In the genomic region with DNA sequence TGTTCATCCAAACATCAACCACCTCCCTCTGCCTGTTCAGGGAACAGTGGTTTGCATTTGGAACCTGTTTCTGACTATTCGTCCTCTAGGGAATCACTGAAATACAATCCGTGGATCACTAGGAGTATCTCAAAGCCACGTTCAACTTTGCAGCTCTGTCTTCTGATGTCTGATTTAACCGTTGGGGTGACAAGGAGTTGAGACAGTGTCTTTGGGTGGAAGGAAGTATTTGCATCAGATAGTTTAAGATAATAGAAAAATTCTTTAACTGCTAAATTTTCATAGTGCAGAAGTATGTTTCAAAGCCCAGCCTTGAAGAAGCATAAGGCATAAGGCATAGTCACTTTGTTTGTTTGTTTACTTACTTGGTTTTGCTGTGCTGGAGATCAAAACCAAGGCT, we compare ENCODE assay signal across 14 mouse cellular contexts.
"Had no signal": no experiment of that assay in that cellular context is flagged by ENCODE, and none has a peak within 500 bp of the region (broad histone marks: within the 10 kb centered on the region; RNA-seq: fewer than 3 reads in every experiment).

No protein-coding gene starts in this region.

- H3K4me3 ChIP-seq: midbrain, embryonic 10.5 days; midbrain, embryonic 12.5 days; neural tube, embryonic 12.5 days had no signal

- H3K4me1 ChIP-seq: midbrain, embryonic 10.5 days; midbrain, embryonic 12.5 days; neural tube, embryonic 12.5 days had no signal

- H3K27ac ChIP-seq: midbrain, embryonic 10.5 days; midbrain, embryonic 12.5 days; neural tube, embryonic 12.5 days had no signal

- H3K9ac ChIP-seq: lung, embryonic 14.5 days; midbrain, embryonic 12.5 days; neural tube, embryonic 12.5 days had no signal

- DNase-seq: lung, adult 18-20 months; lung, embryonic 14.5 days; lung, postnatal 10 days; lung, postnatal 4 days; midbrain, embryonic 14.5 days; right cerebral cortex, postnatal 25 days; right cerebral cortex, postnatal 4 days; spleen, adult 18-20 months; thymus, adult 18-20 months; thymus, postnatal 14 days; thymus, postnatal 36 days had no signal

- H3K27me3 ChIP-seq: midbrain, embryonic 12.5 days; neural tube, embryonic 12.5 days had no signal

- H3K36me3 ChIP-seq: neural tube, embryonic 12.5 days had no signal
